Mouse (Mus musculus): ENCODE results near the gene Gdf1.

The Gdf1 gene

DNA sequence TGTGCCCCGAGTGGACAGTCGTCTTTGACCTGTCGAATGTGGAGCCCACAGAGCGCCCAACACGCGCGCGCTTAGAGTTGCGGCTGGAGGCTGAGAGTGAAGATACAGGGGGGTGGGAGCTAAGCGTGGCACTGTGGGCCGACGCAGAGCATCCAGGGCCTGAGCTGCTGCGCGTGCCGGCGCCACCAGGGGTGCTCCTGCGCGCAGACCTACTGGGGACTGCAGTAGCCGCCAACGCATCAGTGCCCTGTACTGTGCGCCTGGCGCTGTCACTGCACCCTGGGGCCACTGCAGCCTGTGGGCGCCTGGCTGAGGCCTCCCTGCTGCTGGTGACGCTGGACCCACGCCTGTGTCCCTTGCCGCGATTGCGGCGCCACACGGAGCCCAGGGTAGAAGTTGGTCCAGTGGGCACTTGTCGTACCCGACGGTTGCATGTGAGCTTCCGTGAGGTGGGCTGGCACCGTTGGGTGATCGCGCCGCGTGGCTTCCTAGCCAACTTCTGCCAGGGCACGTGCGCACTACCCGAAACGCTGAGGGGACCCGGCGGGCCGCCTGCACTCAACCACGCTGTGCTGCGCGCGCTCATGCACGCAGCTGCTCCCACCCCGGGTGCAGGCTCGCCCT is 1.2 kb downstream of the Gdf1 start:
- in situ Hi-C loops (cut with MseI, MboI): no loop called here

DNA sequence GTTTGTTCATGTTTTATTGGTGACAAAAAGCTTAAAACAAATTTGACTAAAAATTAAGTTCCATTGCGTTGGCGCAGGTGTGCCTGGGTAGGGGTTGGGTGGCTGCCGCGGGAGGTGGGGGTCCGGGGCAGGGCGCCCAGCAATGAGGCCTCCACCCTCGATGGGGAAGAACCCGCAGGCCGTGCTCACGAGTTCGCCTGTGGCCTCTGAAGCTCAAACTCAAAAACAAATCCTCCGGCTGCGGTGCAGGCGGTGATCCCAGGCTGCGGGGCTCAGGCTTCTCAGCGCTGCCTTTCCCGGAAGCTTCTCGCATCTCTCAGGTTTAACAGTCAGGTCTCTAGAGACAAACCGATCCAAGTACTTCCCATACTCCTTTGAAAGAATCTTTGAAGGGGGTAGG is 1.9 kb downstream of the Gdf1 start:
- in situ Hi-C loops (cut with MseI, MboI): no loop called here

DNA sequence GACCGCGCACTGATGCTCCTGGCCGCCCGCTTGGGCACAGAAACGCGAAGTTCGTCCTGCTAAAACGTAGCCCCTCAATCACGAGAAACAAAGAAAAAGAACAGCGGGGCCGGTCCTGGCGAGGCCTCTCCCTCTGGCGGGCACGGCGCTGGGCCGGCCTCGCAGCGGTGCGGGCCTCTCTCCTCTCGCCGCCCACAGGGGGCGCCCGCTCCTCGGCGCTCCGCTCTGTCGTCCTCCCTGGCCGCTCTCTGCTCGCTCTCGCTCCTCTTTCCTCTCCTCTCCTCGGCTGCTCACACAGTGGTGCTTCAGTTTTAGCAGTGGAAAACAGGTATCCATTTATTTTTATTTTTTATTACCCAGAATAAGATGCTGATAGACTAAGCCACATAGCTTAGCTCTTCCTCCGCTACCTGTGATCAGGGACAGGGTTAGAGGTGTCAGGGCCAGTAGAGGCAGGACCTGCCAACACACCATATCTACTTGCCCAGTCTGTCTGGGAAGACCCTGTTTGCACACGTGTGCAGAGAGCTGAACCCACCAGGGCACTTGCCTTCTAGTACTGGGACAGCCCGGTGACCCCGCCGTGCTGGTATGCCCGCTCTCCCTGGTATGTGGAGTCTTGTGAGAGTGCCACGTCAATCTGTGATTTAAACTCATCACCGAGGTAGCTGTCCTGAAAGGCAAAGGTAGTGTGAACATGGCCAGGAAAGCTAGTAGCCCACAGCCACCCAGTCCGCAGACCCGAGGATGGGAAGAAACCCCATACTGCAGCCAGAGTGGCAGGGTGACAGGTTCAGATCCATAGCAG is 2.7 kb downstream of the Gdf1 start:
- in situ Hi-C loops (cut with MseI, MboI): no loop called here

DNA sequence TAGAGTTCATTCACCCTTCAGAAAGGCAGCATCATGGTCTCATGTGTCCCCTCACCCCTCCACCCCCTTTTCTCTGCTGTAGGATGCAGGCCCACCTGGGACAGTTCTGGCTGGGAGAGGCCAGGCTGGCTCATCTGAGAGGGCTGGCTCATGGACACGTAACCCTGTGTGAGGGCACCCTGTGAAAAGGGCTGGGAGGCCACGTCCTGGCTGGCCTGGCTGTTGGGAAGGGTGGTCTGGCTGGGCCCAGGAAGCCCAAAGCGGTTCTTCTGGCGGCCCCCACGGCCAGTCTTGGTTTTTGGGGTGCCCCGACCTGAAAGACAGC is 3.2 kb downstream of the Gdf1 start:
- in situ Hi-C loops (cut with MseI, MboI): no loop called here

DNA sequence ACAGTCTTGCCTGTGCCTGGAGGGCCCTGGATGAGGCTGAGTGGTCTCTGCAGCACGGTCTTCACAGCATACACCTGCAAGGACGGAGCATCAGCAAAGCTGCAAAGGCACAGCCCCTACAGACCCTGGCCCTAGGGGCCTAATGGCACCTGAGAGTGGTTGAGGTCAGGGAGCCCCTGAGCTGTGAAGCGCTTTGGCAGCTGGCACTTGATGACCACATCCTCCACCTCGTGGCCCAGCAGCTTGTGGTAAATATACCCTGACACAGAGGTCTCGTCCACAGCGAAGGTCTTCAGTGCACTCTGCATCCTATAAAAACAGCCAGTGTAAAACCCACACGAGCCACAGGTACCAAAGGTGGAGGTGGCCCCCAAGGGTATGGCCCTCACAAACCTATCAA is 9.3 kb downstream of the Gdf1 start:
- in situ Hi-C loops (cut with MseI, MboI): no loop called here

DNA sequence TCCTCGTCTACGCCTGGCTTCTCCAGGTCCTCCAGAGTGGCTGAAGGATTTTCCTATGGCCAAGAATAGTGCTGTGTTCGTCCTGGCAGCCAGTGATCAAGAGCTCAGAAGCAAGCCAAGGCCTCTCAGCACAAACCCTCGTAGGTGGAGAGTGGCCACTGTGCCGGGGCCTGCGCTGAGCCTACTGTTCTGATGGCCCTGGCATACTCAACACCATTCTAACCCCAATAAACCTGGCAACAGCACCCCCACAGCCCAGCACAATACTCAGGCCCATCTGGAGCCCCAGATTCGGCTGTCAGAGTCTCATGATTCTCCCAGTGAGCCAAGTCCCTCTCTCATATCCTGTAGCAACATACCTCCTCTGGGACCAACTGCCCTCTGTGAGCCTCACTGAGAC is 11.0 kb downstream of the Gdf1 start:
- in situ Hi-C loops (cut with MseI, MboI): no loop called here

DNA sequence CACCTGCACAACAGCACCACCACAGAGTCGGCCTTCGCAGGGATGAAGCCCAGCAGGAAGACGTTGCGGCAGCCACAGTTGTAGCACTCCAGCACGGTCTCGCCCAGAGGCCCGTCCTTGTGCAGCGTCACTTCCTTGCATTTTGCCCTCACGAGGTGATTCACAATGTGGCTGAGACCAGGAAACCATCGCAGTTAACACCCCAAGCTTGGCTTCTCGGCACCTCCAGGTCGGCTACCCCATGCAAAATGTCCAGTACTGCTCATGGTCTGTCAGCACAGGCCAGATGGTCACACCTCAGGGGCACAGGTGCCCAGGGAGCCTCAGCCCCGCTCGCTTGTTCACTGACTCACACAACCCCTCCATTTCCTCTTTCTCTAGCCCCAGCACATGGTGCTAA is 12.4 kb downstream of the Gdf1 start:
- in situ Hi-C loops (cut with MseI, MboI): no loop called here

DNA sequence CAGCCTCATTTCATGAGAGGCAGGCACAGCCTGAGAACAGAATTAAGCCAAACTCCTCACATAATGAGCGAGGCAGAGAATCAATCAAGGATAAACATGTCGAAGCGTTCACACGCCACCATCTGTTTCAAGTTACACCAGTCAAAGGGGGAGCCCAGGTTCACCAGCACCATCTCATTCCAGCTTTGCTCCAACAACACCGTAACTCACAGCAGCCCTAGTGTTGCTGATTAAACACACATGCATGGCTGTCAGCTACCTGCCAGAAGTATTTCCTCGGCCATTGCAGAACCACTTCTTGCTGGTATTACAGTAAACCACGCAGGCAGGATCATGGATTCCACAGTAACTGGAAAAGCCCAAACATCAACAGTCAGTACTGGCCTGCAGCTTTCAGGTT is 13.5 kb downstream of the Gdf1 start:
- in situ Hi-C loops (cut with MseI, MboI): no loop called here

DNA sequence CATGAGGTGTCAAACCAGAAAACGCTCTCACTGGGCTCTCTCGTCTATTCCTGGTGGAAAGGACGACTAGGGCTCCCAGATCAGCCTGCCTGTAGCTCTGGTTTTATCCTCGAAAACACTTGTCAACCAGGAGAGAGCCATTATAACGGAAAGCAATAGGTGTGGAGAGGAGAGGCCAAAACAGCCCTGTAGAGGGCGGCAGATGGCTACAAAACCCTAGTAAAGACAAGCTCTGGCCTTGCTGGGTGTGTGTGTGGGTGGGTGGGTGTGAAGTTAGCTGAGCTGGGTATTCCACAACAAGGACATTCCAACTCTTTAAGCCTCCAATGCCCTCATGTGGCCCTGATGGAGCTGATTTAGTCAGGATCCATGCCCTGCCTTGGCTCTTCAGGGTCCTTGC is 14.1 kb downstream of the Gdf1 start:
- in situ Hi-C loops (cut with MseI, MboI): no loop called here

DNA sequence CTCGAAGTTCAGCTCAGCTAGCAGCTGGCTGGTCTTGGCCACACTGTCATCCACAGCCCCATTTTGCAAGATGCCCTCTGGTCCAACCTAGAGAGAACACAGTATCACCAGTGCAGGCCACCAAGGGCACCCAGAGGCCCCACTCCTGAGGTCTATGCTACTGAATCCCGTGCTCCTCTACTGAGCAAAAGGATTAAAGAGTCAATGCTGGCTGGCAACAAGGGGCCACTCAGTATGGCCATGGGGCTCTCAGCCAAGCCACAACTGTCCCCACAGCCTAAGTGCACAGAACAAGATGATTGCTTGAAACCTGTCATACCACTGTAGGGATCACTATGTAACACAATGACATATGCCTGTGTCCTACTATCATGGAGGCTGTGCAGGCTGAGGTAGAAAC is 14.7 kb downstream of the Gdf1 start:
- in situ Hi-C loops (cut with MseI, MboI): no loop called here

DNA sequence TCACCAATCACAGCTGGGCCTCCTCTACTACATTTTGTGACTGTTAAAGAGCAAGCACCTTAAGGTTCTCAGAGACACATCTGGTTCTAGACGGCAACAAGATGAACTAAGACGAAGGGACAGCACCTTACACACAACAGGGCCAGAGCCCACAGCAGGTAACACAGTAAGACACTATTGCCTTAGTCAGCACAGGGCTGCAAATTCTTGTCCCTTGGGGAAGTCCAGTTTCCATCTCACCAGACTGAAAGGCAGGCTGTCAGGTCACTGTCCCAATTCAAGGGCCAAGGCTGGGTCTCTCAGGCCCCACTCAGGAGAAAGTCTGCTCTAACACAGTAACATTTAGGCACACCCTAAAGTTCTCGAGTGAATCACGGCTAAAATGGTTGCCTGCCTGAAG is 17.8 kb downstream of the Gdf1 start:
- in situ Hi-C loops (cut with MseI, MboI): no loop called here

DNA sequence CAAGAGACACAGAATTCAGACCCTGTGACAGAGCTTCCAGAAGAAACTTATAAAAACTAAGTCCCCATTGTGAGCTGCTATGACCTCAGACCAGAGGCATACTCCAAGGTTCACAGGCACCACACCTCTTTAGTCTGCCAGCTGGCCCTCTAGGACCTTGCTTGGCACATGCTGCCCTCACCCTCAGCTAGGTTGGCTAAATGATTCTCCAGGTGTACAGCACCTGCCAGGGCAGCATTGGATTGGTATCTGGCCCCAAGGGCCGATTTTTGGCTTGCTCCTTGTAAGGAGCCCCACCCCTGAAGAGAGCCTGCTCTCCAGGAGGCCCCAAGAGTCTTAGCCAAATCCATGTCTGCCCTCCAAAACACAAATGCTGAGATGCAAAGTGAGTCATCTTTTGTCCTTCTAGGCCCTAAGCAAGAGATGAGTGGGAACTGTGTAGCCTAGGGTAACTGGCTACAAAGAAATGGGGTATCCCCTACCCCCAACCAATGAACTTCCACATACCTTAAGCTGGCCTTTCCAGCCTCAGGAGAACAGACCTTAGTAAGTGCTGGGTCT is 18.3 kb downstream of the Gdf1 start:
- in situ Hi-C loops (cut with MseI, MboI): no loop called here

DNA sequence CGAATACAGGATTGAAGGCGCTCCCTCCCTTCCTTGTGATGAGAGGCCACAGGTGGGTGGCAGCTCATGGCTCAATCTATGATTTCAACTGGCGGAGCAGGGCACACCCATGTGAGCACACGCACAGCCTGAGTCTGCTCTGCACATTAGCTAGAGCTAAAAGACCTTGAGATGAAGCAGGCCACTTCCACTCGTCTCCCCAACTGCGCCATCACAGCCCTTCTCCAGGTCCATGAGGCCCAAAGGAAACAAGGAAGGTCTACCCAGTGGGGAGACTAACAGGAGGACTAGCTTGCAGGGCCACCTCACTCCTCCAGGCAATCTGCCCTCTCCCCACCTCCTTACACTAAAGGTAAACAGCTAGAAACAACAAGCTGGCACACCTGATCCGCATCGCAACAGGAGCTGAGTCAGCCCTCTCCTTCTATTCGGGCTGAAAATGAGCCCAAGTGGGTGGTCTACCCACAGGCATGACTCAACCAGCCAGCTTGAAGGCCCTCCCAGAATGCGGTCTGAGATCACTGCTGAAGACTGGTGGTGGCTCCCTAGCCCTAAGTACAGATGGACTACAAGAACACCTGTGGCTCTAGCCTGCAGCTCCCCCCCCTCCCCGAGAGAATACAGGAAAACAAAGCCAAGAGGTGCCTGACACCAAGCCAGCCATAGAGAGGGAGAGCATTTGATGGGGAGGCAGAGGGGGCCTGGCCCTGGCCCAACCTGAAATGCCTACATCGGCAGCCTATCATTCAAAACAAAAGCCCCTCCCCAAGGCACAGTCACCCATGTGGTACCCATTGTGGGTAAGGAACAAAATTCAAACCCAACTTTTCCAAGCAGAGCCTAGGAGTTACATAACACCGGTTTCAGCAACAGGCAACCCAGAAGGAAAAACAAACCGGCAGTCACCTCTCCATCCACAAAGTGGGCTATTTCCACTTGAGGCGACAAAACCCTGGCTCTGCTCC is 21.7 kb downstream of the Gdf1 start:
- in situ Hi-C loops (cut with MseI, MboI): no loop called here

DNA sequence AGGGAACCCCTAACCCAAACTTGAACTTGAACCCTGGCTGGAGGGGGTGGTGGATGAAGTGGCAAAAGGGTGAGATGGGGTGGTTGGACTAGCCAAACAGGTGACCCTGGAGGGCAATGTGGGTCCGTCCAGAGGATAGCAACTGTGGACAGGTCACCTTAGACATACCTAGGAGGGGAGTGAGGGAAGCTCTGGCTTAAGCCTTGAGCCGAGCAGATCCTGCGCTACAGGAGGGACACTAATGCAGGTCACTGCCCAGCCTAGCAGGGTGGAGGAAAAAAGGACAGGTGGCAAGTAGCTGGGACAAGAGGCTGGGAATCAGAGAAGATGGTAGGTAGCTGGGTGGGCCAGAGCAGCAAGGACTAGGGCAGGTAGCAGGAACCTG is 22.4 kb downstream of the Gdf1 start:
- in situ Hi-C loops (cut with MseI, MboI): no loop called here

DNA sequence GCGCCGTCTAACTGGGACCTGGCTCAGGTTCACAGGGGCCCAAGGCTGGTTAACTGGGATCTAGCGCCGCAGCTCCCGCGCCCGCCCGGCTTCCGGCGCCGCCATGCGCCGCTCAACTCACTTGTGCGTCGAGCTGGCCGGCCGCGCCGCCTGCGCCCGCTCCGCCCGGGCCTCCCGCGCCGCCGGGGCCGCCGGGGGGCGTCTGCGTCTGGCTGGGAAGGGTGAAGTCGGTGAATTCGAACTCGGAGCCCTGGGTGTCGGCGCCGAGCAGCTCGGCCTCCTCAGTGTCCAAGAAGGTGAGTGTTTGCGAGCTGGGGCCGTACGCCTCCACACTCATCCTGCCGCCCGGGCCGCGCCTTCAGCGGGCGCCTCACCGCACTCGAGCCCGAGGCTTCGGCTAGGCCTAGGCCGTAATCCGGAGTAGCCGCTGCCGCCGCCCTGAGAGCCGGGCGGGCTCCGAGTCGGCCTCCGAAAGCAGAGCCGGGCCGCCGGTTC is 23.1 kb downstream of the Gdf1 start:
- in situ Hi-C loops (cut with MseI, MboI): no loop called here

DNA sequence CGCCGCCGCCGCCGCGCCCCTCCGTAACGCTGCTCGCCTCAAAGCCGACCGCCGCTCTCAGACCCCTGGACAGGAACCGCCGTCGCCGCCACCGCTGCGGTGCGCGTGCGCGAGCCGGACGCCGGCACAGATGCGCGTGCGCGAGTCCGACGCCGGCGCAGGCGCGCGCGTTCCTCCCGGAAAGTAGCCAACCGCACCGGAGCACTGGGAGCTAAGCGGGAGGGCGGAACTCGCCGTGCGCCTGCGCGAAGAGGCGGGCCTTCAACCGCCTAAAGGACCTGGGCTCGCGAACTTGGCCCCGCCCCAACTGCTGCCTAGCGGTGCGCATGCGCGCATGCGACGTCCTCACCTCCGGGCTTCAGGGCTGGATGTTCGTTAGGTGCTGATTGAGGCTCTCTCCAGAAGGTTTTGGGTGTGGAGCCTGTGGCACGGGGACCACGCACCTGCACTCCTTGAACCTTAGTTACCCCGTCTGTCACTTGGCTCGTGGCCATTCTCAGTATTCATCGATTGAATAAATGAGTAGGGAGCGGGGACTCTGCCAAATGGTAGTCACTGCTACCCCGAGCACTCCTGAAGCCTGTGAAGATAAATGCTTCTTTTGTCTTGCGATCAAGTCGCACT is 23.7 kb downstream of the Gdf1 start, which contains the start of gene Upf1:
Gene Upf1 (minus strand): TSS at position 85 of the 624 bp plus-strand sequence.
- in situ Hi-C loops (cut with MseI, MboI): no loop called here

DNA sequence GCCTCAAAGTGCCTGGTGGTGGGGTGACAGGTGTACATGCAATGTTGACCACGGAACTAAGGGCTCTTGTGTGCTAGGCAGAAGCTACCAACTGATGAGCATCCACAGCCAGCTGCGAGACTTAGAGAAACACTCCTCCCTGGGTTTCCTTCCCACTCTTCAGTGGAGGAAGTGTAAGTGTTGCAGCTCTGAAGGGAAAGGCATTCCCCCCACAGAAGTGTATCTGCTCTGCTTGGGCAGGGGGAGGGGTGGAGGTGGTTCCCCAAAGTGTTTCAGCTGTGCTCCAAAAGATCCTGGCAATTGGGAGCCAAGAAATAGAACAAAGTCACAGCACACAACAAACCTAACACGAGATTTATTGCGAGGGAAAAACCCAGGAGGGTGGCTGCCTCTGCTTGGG is 24.4 kb downstream of the Gdf1 start:
- in situ Hi-C loops (cut with MseI, MboI): no loop called here

DNA sequence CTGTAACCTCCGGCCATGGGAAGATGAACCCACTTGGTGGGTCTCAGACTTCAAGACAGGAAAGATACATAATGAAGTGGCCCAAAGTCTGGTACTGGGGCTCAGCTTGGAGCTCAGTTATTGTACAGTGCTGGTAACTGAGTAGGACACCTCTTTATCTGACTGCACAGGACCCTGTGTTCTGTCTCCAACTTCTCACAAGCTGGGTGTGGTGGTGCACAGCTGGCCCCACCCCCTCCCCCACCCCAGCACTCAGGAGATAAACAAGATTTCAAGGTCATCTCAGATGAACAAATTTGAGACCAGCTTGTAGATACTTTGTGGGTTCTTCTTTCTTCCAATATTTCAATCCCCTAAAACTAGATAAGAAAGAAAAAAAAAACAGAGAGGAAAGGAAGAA is 26.5 kb downstream of the Gdf1 start:
- in situ Hi-C loops (cut with MseI, MboI): no loop called here

DNA sequence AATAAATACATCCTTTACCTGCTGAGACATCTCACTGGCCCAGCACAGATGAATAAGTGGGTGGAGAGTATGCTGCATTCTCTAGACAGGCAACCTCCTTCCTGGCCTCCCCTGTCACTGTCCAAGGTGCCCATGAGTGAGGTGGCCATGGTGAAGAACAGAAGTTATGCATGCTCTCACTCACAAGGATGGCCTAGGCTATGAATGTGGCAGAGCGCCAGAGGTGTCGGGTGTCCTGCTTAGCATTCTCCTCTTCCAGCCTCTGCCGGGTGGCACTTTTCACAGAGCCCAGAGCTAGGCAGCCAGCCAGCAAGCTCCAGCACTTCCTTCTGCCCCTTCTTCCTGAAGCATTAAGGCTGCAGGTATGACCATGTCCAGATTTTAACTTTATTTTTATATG is 29.8 kb downstream of the Gdf1 start:
- in situ Hi-C loops (cut with MseI, MboI): no loop called here

DNA sequence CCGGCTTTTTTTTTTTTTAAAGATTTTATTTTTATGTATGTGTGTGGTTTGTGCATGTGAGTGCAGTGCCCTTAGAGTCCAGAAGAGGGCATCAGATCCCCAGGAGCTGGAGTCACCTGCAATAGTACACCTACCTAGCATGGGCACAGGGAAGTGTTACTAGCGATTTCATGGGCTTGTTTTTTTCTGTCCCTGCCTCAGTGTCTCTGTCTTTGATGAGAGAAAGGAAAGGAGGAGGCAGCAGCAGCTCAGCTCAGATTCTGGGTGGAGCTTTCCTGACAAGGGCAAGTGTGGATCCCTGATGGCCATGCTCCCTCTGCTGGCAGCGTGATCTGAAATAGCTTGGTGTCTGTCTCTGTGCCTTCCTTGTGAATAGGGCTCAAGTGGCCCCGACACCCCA is 31.2 kb downstream of the Gdf1 start:
- in situ Hi-C loops (cut with MseI, MboI): no loop called here

DNA sequence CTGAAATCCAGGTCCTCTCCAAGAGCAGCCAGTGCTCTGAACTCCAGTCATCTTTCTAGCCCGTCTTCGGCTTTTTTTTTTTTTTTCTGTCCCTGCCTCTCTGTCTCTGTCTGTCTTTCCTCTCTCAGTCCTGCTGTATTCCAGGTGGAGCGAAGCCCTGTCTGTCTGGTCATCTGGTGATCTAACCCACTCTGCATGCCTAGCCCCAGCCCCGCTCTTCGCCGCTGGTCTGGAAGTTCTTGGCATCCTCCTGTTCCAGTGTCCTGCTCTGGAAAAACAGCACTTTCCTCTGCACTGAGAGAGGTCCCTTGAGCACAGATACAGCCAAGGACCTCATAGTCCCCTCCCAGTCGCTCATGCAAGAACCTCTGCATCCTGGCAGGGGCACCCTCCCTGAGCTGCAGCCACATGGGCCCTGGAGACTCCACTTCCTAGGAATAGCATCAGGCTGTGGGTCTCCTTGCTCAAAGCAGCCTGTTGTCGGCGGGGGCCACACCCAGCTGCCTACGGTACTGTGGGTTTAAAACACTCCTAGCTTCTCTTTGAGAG is 31.9 kb downstream of the Gdf1 start:
- in situ Hi-C loops (cut with MseI, MboI): no loop called here
